Mouse (Mus musculus): ENCODE measurements around the gene Gpr142. TPM values are rescaled to one million over a fixed set of nuclear protein-coding genes. Genes with fewer than 3 reads are reported as not detected.

The Gpr142 gene
- polyA plus RNA-seq, 1 experiment = not detected

- H3K27me3 ChIP-seq (ENCODE audit: control insufficient read depth, insufficient read depth, insufficient read length) = peaks cover 20% of the 10 kb centered on the region
These were observed 51.9 kb downstream of the Gpr142 start, which contains the start of gene Gprc5c for GRCm38 (mm10) chr11:114850452-114851268. TSS of gene Gprc5c (plus strand) at chr11:114851152.

GRCm38 (mm10) chr11:114851269-114851607 is 52.5 kb downstream of the Gpr142 start:
- no peaks in the 10 kb centered on the region for H3K79me2 ChIP-seq (ENCODE audit: control insufficient read depth, insufficient read depth)
- TF ChIP-seq CEBPB (IDR thresholded peaks at IDR 0.05; ENCODE audit: low read depth) (no peak), USF1 (IDR thresholded peaks at IDR 0.05; ENCODE audit: low read depth) (no peak), CTCF (IDR thresholded peaks at IDR 0.05; ENCODE audit: control insufficient read depth, insufficient read depth, insufficient read length) (no peak), MYOD1 (IDR thresholded peaks at IDR 0.05; ENCODE audit: control insufficient read depth, insufficient read length, low read depth) (no peak), MYOG (IDR thresholded peaks at IDR 0.05; ENCODE audit: control insufficient read depth, extremely low read depth, insufficient read length) (no peak), MAX (IDR thresholded peaks at IDR 0.05) (no peak), FOSL1 (IDR thresholded peaks at IDR 0.05; ENCODE audit: insufficient read depth, low read length, poor library complexity, severe bottlenecking) (no peak)
- H3K4me3 ChIP-seq (ENCODE audit: insufficient read depth, poor library complexity, severe bottlenecking) = peak overlapping the region; percentile 21
- H3ac ChIP-seq (ENCODE audit: control insufficient read depth, insufficient read length, low read depth) = peak overlapping the region; percentile 58
- H3K36me3 ChIP-seq (ENCODE audit: control insufficient read depth, insufficient read depth) = no peaks in the 10 kb centered on the region
- peaks cover 20% of the 10 kb centered on the region for H3K27me3 ChIP-seq (ENCODE audit: control insufficient read depth, insufficient read depth, insufficient read length)
- no peaks in the 10 kb centered on the region for H3K79me3 ChIP-seq (ENCODE audit: low read depth)

More at GRCm38 (mm10) chr11:114850452-114851268, 51.9 kb downstream of the Gpr142 start, which contains the start of gene Gprc5c:
- Histone ChIP-seq H3K79me3 (ENCODE audit: low read depth) (no peaks in the 10 kb centered on the region), H3K79me2 (ENCODE audit: control insufficient read depth, insufficient read depth) (no peaks in the 10 kb centered on the region), H3K36me3 (ENCODE audit: control insufficient read depth, insufficient read depth) (no peaks in the 10 kb centered on the region), H3ac (ENCODE audit: control insufficient read depth, insufficient read length, low read depth) (peak within 1 kb of the TSS; percentile 58), H3K4me3 (ENCODE audit: insufficient read depth, poor library complexity, severe bottlenecking) (peak within 1 kb of the TSS; percentile 23)
- TF ChIP-seq CEBPB (IDR thresholded peaks at IDR 0.05; ENCODE audit: low read depth) (no peak), MYOG (IDR thresholded peaks at IDR 0.05; ENCODE audit: control insufficient read depth, extremely low read depth, insufficient read length) (no peak), USF1 (IDR thresholded peaks at IDR 0.05; ENCODE audit: low read depth) (no peak), FOSL1 (IDR thresholded peaks at IDR 0.05; ENCODE audit: insufficient read depth, low read length, poor library complexity, severe bottlenecking) (no peak), MAX (IDR thresholded peaks at IDR 0.05) (no peak), MYOD1 (IDR thresholded peaks at IDR 0.05; ENCODE audit: control insufficient read depth, insufficient read length, low read depth) (no peak), CTCF (IDR thresholded peaks at IDR 0.05; ENCODE audit: control insufficient read depth, insufficient read depth, insufficient read length) (no peak)

DNA sequence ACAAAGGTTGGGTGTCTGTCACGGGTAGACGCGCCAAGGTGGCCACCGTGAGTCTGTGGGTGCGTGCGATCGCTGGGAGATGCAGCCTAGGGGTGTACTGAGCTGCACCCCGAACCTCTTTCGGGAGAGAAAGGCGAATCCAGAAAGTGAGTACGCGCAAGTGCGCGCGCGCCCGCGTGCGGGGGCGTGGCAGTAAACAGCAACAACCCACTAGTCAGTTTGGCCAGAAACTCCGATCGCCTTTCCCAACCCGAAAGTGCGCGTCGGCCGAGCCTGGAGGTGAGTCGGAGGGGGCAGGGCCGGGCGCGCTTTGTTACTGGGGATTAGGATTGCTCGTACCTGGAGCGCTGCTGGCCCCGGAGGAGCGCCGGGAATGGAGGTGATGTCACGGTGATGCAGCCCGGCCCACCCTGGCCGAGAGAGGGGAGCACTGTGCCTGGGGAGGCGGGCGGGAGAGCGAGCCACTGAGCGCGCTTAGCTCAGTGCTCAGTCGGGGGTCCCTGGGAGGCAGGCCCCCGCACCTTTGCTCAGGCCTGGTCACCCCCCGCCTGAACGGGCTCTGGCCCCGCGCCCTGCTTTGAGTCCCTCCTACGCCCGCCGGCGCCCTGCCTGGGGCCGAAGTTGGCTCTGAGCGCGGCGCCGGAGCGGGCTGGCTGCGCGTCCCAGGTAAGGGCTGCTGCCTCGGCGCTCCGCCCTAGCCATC is 53.0 kb downstream of the Gpr142 start:
- Histone ChIP-seq H3K79me2 (ENCODE audit: control insufficient read depth, insufficient read depth) (no peaks in the 10 kb centered on the region), H3K36me3 (ENCODE audit: control insufficient read depth, insufficient read depth) (no peaks in the 10 kb centered on the region), H3K27me3 (ENCODE audit: control insufficient read depth, insufficient read depth, insufficient read length) (peaks cover 20% of the 10 kb centered on the region), H3ac (ENCODE audit: control insufficient read depth, insufficient read length, low read depth) (peak overlapping the region; percentile 58), H3K79me3 (ENCODE audit: low read depth) (no peaks in the 10 kb centered on the region), H3K4me3 (ENCODE audit: insufficient read depth, poor library complexity, severe bottlenecking) (peak overlapping the region; percentile 23)
- TF ChIP-seq FOSL1 (IDR thresholded peaks at IDR 0.05; ENCODE audit: insufficient read depth, low read length, poor library complexity, severe bottlenecking) = no peak
- no peak for TF ChIP-seq CEBPB (IDR thresholded peaks at IDR 0.05; ENCODE audit: low read depth)
- no peak for TF ChIP-seq MAX (IDR thresholded peaks at IDR 0.05)
- TF ChIP-seq MYOD1 (IDR thresholded peaks at IDR 0.05; ENCODE audit: control insufficient read depth, insufficient read length, low read depth) = no peak
- TF ChIP-seq CTCF (IDR thresholded peaks at IDR 0.05; ENCODE audit: control insufficient read depth, insufficient read depth, insufficient read length) = no peak
- TF ChIP-seq MYOG (IDR thresholded peaks at IDR 0.05; ENCODE audit: control insufficient read depth, extremely low read depth, insufficient read length) = no peak
- no peak for TF ChIP-seq USF1 (IDR thresholded peaks at IDR 0.05; ENCODE audit: low read depth)

DNA sequence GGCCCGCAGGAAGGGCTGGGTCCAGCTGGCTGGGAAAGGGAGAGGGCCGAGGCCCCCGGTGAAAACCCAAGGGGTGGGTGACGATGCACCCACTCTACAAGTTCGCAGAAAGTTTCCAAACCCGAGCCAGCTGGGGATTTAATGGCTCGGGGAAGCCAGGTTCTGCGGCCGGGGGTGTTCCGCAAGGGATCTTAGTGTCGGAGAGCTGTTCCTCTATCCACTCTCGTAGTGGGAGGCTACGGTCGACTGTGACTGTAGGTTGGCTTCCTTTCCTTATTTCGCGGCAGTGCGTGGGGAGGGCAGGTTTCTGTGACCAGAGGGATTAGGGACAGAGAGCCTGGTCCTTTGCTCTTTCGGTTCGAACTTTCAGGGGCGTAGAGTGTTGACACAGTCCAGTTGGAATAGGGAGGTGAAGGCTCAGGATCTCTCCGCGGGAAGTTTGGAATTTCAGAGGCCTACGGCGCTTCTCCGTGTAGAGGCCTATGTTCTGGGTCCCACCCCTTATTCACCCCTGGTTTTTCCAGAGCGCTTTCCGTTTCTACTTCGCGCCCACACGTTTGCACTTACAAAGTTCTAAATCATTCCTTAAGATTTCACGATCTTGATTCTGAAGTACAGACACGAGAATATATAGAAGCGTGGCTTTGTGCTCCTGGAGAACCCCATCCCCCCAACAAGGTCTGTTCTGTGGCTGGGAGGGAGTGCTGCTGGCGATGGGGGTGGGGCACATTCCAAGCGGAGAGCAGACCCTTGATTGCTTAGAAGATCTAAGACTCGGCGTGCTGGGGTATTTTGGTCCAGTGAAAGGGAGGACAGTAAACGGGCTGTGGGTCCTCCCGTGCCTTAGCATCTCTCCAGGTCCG is 53.8 kb downstream of the Gpr142 start:
- Histone ChIP-seq H3K79me3 (ENCODE audit: low read depth) (no peaks in the 10 kb centered on the region), H3ac (ENCODE audit: control insufficient read depth, insufficient read length, low read depth) (no peak overlapping the region), H3K4me3 (ENCODE audit: insufficient read depth, poor library complexity, severe bottlenecking) (no peak overlapping the region), H3K79me2 (ENCODE audit: control insufficient read depth, insufficient read depth) (no peaks in the 10 kb centered on the region), H3K36me3 (ENCODE audit: control insufficient read depth, insufficient read depth) (no peaks in the 10 kb centered on the region), H3K27me3 (ENCODE audit: control insufficient read depth, insufficient read depth, insufficient read length) (peaks cover 20% of the 10 kb centered on the region)
- TF ChIP-seq CEBPB (IDR thresholded peaks at IDR 0.05; ENCODE audit: low read depth) (no peak), USF1 (IDR thresholded peaks at IDR 0.05; ENCODE audit: low read depth) (no peak), MAX (IDR thresholded peaks at IDR 0.05) (no peak), MYOD1 (IDR thresholded peaks at IDR 0.05; ENCODE audit: control insufficient read depth, insufficient read length, low read depth) (no peak)

DNA sequence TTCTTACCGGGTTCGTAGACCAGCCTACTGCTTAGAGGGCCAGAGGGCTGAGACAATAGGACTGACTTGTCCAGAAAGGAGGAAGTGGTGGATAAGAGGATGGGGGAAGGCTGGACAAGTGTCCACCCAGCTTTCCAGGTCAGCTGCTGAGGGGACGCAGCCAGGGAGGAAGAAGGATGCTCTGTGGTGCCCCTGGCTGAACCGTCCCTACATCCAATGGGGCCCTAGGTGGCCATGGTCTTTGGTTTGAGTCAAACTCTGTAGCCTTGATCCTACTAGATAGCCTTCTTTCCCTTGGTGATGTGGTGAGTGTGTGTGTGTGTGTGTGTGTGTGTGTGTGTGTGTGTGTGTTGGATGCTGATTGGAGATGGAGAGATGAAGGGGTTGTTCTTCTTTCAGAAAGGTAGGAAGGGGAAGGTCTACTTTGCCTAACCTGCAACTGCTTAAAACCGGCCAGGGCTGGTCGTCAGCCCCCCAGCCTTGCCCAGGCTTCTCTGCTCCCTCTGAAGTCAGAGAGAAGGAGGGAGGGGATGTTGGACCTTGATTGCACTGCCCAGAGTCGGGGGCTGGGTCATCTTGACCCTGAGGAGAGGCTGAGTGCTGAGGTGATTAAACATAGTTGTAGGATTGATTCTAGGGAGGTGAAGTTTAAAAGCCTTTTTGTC is 54.6 kb downstream of the Gpr142 start:
- Histone ChIP-seq H3K36me3 (ENCODE audit: control insufficient read depth, insufficient read depth) (no peaks in the 10 kb centered on the region), H3K27me3 (ENCODE audit: control insufficient read depth, insufficient read depth, insufficient read length) (peaks cover 20% of the 10 kb centered on the region), H3K4me3 (ENCODE audit: insufficient read depth, poor library complexity, severe bottlenecking) (no peak overlapping the region), H3K79me3 (ENCODE audit: low read depth) (no peaks in the 10 kb centered on the region), H3ac (ENCODE audit: control insufficient read depth, insufficient read length, low read depth) (no peak overlapping the region), H3K79me2 (ENCODE audit: control insufficient read depth, insufficient read depth) (no peaks in the 10 kb centered on the region)
- no peak for TF ChIP-seq CTCF (IDR thresholded peaks at IDR 0.05; ENCODE audit: control insufficient read depth, insufficient read depth, insufficient read length)
